Mouse (Mus musculus): ENCODE data around the gene Retnla.

DNA sequence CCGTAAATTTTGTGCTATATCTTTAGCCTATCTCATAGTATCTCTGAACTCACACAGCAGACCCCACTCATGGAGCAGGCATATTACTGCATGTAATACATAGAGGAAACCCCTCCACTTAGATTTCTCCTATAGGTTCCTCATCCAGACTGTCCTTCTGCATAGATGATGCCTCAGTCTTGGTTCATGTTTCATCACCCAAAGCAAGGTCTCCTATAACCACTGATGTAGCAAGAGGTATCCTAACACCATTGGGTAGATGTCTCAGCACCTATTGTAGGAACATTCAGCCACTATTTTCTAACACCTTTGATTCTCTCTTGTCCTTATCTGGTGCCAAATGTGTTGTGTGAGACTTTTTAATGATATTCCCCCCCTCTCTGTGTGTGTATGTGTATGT is 29.4 kb downstream of the Retnla start:
- TF ChIP-seq CTCF (IDR thresholded peaks at IDR 0.05; ENCODE audit: low read depth) (no peak), EP300 (IDR thresholded peaks at IDR 0.05; ENCODE audit: low read depth) (no peak)

Measured in liver, postnatal 0 days (tissue).